Mouse (Mus musculus) heart, adult 2 months (tissue): ENCODE data around the gene Rapgef3. TPM values are rescaled to one million over a fixed set of nuclear protein-coding genes. Genes with fewer than 3 reads are reported as not detected.

ENCODE experiments used
- DNase-seq, 2 experiments: peaks; one replicate each; pipeline ENCODE4 v3.0.0; 2021
- H3K27ac ChIP-seq: fragments of 200-600 bp; 2 replicates; pipeline ENCODE4 v1.8.1; 2022
- H3K27me3 ChIP-seq: fragments of 200-500 bp; 2 replicates; pipeline ENCODE4 v1.6.1; 2012; ENCODE audit warnings: mild to moderate bottlenecking, low read length, inconsistent platforms, mixed read lengths; ENCODE audit not compliant: control insufficient read depth, insufficient read depth
- H3K36me3 ChIP-seq: fragments of 200-500 bp; 2 replicates; pipeline ENCODE4 v1.6.1; 2012; ENCODE audit warnings: low read length, inconsistent platforms; ENCODE audit not compliant: control insufficient read depth, insufficient read depth
- H3K4me1 ChIP-seq: fragments of 200-500 bp; 2 replicates; pipeline ENCODE4 v1.6.1; 2011; ENCODE audit warnings: low read length; ENCODE audit not compliant: control insufficient read depth, insufficient read depth
- H3K4me3 ChIP-seq: fragments of 200-600 bp; 2 replicates; pipeline ENCODE4 v1.8.1; 2022
- H3K79me2 ChIP-seq: fragments of 200-500 bp; replicated peaks from 2 replicates; pipeline ENCODE4 v1.6.1; 2012; ENCODE audit warnings: mild to moderate bottlenecking, inconsistent platforms, low read length, moderate library complexity, mixed read lengths; ENCODE audit not compliant: control insufficient read depth, insufficient read depth
- H3K9ac ChIP-seq: fragments of 200-500 bp; 2 replicates; pipeline ENCODE4 v1.6.1; 2012; ENCODE audit warnings: low read depth, mild to moderate bottlenecking, control low read depth, inconsistent platforms, low read length, mixed read lengths
- CTCF ChIP-seq: fragments of 200-600 bp; IDR thresholded peaks from 2 replicates; pipeline ENCODE4 v1.8.1; 2022; ENCODE audit warnings: antibody characterized with exemption, mild to moderate bottlenecking, moderate library complexity
- EP300 ChIP-seq: fragments of 200-500 bp; IDR thresholded peaks from 2 replicates; pipeline ENCODE4 v1.6.1; 2011; ENCODE audit warnings: low read depth, low read length, control low read depth; ENCODE audit not compliant: insufficient read depth
- POLR2A ChIP-seq: fragments of 200-500 bp; IDR thresholded peaks from 2 replicates; pipeline ENCODE4 v1.6.1; 2011; ENCODE audit warnings: mild to moderate bottlenecking, low read depth, low read length, control low read depth; ENCODE audit not compliant: insufficient read depth
- WGBS: fragments of 180-500 bp; shearing (Covaris S2); methylation state at CpG from one replicate; pipeline ENCODE4 v1.1.7; 2018; 5-methylcytosine and 5-hydroxymethylcytosine counted together
- intact Hi-C: fragments of 180-260 bp; cut with DNase I; formaldehyde crosslinking; loops from one replicate; pipeline ENCODE4 v1.15.1; 2025
- polyA plus RNA-seq: library from polyadenylated mRNA; depleted of rRNA; stranded (reverse); fragments of >200 nt; gene quantifications from 2 replicates; pipeline ENCODE4 v1.2.3, GENCODE M21; 2012
- total RNA-seq, 2 experiments: library from RNA; stranded (reverse); gene quantifications; 2 replicates each; pipeline ENCODE4 v1.2.3; 2021

Rapgef3 gene
- total and polyA plus RNA-seq, 3 experiments, result 21.5 to 44.4 (median 27.9) TPM

DNA sequence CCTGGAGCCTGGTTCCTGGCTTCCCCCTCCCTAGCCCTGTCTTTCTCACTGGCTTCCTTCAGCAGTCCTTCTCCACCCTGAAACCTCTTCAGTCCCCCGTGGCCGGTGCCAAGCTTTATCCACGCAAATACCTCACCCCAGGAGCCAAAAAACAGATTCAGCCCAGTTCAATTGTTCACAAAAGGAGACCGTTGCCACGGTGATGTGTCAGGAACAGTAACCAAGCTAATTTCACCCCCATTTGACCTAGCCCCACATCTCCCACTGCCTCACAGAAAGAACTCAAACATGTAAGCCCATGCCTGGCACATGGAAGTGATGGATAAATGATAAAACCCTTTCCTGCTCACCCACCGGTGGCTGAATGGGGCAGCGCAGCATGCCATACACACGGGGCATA, 1.6 kb downstream of the Rapgef3 start:
- TF ChIP-seq POLR2A (no peak), CTCF (no peak), EP300 (no peak)
- peak overlapping the region; percentile 72 for H3K4me3 ChIP-seq
- H3K79me2 ChIP-seq, result 0 out of 2 replicates have a peak, but pooled peaks cover 2% of the 10 kb centered on the region
- H3K27me3 ChIP-seq, result no peaks in the 10 kb centered on the region
- WGBS, result 18% methylated on average over 8 of the region's 8 CpGs
- peak overlapping the region; percentile 97 for H3K27ac ChIP-seq
- DNase-seq, result no peak
- no peaks in the 10 kb centered on the region for H3K36me3 ChIP-seq
- peak overlapping the region; percentile 87 for H3K9ac ChIP-seq
- intact Hi-C loops, result no loop called here
- peaks cover 13% of the 10 kb centered on the region for H3K4me1 ChIP-seq

DNA sequence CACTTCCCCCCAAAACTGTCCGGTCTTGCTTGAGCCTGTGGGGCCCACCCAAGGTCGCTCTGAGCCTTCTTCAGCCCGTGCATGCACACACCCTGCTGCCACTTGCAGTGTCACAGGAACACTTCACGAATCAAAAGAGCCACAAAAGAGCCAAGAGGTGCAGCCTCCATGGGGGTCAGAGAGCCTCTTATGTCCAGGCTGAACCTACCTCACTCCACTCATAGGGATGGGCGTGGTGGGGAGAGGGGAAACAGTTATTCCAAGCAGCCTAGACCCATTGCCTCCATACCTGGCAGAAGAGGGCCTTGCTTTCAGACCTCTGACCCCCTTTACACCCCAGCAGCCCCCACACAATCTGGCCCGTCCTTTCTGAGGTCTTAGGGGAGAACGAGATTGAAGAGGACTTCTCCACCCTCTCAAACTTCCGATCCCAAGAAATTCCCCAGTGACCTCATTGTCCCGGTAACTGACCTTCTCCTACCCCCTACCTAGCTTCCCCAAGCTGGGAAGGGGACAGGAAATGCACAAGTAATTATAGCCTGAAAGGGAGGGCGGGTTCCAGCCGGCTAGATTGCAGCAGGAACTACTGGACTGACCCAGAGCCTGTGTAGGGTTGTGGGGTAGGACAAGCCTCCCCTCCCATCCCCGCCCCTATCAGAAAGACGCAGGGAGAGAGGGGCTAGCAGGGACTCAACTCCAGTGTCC, 2.5 kb downstream of the Rapgef3 start:
- H3K9ac ChIP-seq, result peak overlapping the region; percentile 87
- intact Hi-C loops, result no loop called here
- 0 out of 2 replicates have a peak, but pooled peaks cover 2% of the 10 kb centered on the region for H3K79me2 ChIP-seq
- H3K4me3 ChIP-seq, result peak overlapping the region; percentile 52
- no peaks in the 10 kb centered on the region for H3K36me3 ChIP-seq
- H3K4me1 ChIP-seq, result peaks cover 13% of the 10 kb centered on the region
- WGBS, result 48% methylated on average over 13 of the region's 13 CpGs
- DNase-seq, result peak in 1 of 2 experiments; percentile 59
- TF ChIP-seq POLR2A (peak; percentile 56; the same call in 1 of the 2 replicates), CTCF (no peak), EP300 (peak; percentile 80; the same call in 1 of the 2 replicates)
- H3K27me3 ChIP-seq, result no peaks in the 10 kb centered on the region
- H3K27ac ChIP-seq, result peak overlapping the region; percentile 88

DNA sequence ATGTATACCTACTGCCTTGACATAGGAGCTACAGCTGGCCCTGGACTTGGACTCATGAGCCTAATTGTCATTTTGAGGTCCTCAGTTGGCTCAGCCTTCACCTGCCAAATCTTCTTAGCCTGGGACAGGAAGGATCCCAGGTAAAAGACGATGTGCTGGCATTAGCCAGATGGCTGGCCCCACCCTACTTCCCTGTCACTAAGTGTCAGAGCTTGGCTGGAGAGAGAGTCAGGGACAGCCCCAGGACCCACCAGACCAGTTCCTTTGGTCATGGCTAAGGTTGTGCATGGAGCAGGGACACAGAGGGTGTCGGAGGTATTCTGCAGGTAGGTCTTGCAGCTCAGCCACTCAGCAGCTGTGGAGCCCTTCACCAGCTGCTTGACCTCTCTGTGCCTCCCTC, 3.2 kb downstream of the Rapgef3 start:
- intact Hi-C loops, result no loop called here
- Histone ChIP-seq H3K4me3 (peak overlapping the region; percentile 52), H3K4me1 (peaks cover 17% of the 10 kb centered on the region), H3K27ac (peak overlapping the region; percentile 88), H3K9ac (peak overlapping the region; percentile 51), H3K36me3 (no peaks in the 10 kb centered on the region), H3K27me3 (no peaks in the 10 kb centered on the region), H3K79me2 (0 out of 2 replicates have a peak, but pooled peaks cover 2% of the 10 kb centered on the region)
- WGBS, result 61% methylated on average over 2 of the region's 2 CpGs
- TF ChIP-seq CTCF (no peak), POLR2A (no peak)
- DNase-seq, result no peak

DNA sequence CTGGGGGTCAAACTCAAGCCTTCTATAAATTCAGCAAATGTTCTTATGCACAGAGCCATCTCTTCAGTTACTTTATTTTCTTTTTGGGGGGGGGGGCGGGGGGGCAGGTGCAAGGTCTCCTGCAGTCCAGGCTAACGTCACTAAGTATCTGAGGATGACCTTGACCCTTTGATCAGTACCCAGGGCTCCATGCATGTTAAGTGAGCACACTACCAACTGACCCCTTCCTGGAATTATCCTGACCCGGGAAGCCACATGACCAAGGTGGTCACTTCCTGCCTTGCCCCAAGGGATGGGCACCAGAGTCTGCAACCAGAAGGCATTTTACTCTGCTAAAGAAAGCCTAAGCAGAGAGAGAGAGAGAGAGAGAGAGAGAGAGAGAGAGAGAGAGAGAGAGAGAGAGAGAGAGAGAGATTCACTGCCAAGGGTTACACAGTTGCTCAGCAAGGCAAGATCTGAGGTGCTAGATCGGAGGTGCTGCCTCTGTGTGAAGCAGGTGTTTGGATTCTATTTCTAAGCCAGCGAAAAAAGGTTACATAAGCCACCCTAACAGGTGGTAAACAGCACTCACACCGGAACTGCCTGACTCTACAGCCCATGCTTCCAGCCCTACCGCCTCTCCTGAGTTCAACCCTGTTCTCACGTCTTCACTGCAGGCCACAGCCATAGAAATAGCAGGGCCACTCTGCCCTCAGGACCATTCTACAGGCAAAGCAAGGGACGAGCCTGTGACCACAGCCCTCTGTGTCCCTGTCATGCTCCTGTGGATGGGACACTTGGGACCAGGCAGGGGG, 4.3 kb downstream of the Rapgef3 start:
- DNase-seq, result no peak
- Histone ChIP-seq H3K4me1 (peaks cover 17% of the 10 kb centered on the region), H3K27ac (peak overlapping the region; percentile 88), H3K27me3 (no peaks in the 10 kb centered on the region), H3K36me3 (no peaks in the 10 kb centered on the region), H3K79me2 (0 out of 2 replicates have a peak, but pooled peaks cover 2% of the 10 kb centered on the region), H3K4me3 (peak overlapping the region; percentile 52), H3K9ac (peak overlapping the region; percentile 45)
- WGBS, result 51% methylated on average over 9 of the region's 9 CpGs
- intact Hi-C loops, result no loop called here
- 0 out of 2 replicates have a peak, but pooled peaks have one; percentile 21 for TF ChIP-seq EP300
- TF ChIP-seq CTCF, result no peak

DNA sequence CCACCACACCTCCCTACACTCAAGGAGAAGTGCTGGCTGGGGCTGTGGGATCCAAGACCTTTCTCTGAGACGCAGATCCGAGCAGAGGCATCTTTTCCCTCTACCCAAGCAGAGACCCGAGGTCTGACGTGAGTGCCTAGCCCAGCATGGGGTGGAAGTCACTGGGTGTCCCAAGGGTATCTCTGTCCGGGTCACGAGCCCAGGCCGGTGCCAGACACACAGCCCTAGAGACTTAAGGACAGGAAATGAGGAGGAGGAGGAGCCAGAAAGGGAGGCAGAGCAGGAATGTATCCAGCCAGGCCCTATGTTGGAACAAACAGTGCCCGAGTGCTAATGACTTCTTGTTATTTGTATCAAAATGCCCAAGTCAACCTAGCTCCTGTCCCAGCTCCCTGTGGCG, 5.0 kb downstream of the Rapgef3 start:
- H3K79me2 ChIP-seq, result 0 out of 2 replicates have a peak, but pooled peaks cover 2% of the 10 kb centered on the region
- TF ChIP-seq EP300, result peak; percentile 94
- no peak for TF ChIP-seq CTCF
- peak; percentile 58 for TF ChIP-seq POLR2A
- WGBS, result 43% methylated on average over 9 of the region's 9 CpGs
- peak overlapping the region; percentile 44 for H3K9ac ChIP-seq
- intact Hi-C loops, result no loop called here
- H3K36me3 ChIP-seq, result no peaks in the 10 kb centered on the region
- H3K4me1 ChIP-seq, result peaks cover 15% of the 10 kb centered on the region
- peak; percentile 73 to 81 for DNase-seq
- peak overlapping the region; percentile 39; the same call in 1 of the 2 replicates for H3K4me3 ChIP-seq
- H3K27me3 ChIP-seq, result no peaks in the 10 kb centered on the region
- H3K27ac ChIP-seq, result peak overlapping the region; percentile 66
